Mouse (Mus musculus): Measurements from ENCODE around the gene Trmt10a. TPM values are rescaled to one million over a fixed set of nuclear protein-coding genes. Genes with fewer than 3 reads are reported as not detected.
"Not testable (repeated sequence)": the region's sequence is repeated elsewhere in the genome, so short reads cannot be mapped to it uniquely, and the experiment has no call there.

Gene Trmt10a
- polyA plus RNA-seq, 2 experiments = 9.7 to 12.8 TPM

- H3K27ac ChIP-seq (replicated peaks; ENCODE audit: low read depth, low read length) = no peak overlapping the region
- no peaks in the 10 kb centered on the region for H3K4me1 ChIP-seq (ENCODE audit: control insufficient read depth, insufficient read depth, low read length)
- H3K9ac ChIP-seq (ENCODE audit: low read depth, low read length, severe bottlenecking) = no peak overlapping the region
- no peak overlapping the region for H3K4me2 ChIP-seq (replicated peaks; ENCODE audit: low read depth, low read length, severe bottlenecking)
- H3K9me3 ChIP-seq (ENCODE audit: control insufficient read depth, low read length) = no peaks in the 10 kb centered on the region
- no peak overlapping the region for H3K4me3 ChIP-seq (replicated peaks; ENCODE audit: low read length)
- TF ChIP-seq POLR2A (IDR thresholded peaks at IDR 0.05; ENCODE audit: borderline replicate concordance, extremely low read depth, insufficient read depth, insufficient read length) = no peak
- H3K36me3 ChIP-seq (ENCODE audit: control insufficient read depth, insufficient read depth, low read length) = no peaks in the 10 kb centered on the region
- H3K27me3 ChIP-seq (ENCODE audit: control insufficient read depth, insufficient read depth, low read length) = no peaks in the 10 kb centered on the region
- ATAC-seq (ENCODE audit: low FRiP score, low read depth) = no peak
- DNase-seq (ENCODE audit: low spot score) = no peak
- 85% methylated on average over 11 of the region's 11 CpGs for WGBS
Measured at GRCm38 (mm10) chr3:138133916-138134315, 9.3 kb upstream of the Trmt10a start.

DNA sequence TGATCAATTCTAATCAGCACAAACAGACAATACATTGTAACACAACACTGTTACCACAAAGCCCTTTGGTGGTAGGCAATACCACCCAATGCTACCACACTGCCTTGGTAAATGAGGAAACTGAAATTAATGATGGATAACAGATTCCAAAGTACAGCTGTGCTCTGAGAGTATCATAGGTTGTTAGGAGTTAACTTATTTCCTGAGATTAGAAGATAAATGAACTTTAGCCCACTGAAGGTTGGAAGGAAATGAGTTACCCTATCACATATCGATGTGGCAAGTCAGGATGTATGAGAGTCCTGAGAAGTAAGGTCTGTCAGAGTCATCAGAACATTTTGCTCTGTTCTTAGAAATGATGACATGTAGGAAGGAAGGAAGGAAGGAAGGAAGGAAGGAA, 8.7 kb upstream of the Trmt10a start:
- Histone ChIP-seq H3K9me3 (ENCODE audit: control insufficient read depth, low read length) (no peaks in the 10 kb centered on the region), H3K9ac (ENCODE audit: low read depth, low read length, severe bottlenecking) (no peak overlapping the region), H3K36me3 (ENCODE audit: control insufficient read depth, insufficient read depth, low read length) (no peaks in the 10 kb centered on the region), H3K27me3 (ENCODE audit: control insufficient read depth, insufficient read depth, low read length) (no peaks in the 10 kb centered on the region), H3K27ac (replicated peaks; ENCODE audit: low read depth, low read length) (no peak overlapping the region), H3K4me3 (replicated peaks; ENCODE audit: low read length) (no peak overlapping the region), H3K4me2 (replicated peaks; ENCODE audit: low read depth, low read length, severe bottlenecking) (no peak overlapping the region), H3K4me1 (ENCODE audit: control insufficient read depth, insufficient read depth, low read length) (no peaks in the 10 kb centered on the region)
- no peak for TF ChIP-seq POLR2A (IDR thresholded peaks at IDR 0.05; ENCODE audit: borderline replicate concordance, extremely low read depth, insufficient read depth, insufficient read length)
- 87% methylated on average over 1 of the region's 1 CpGs for WGBS
- ATAC-seq (ENCODE audit: low FRiP score, low read depth) = no peak
- DNase-seq (ENCODE audit: low spot score) = no peak

DNA sequence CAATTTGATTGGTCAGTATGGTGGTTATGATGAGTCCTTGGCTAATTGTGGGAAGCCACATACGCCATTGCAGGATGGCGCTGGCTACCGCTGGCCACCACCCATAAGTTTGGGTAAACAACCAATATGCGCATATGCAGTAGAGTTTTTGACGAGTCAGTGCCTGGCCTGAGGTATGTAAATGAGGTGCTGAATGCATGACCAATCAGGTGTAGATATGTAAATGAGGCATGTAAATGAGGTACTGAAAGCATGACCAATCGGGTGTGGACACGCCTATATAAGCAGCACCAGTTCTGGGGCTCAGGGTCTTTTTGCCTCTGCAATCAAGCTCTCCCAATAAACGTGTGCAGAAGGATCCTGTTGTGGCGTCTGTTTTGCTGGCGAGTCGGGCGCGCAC, 5.1 kb upstream of the Trmt10a start:
- WGBS = 95% methylated on average over 13 of the region's 13 CpGs
- ATAC-seq (ENCODE audit: low FRiP score, low read depth) = not testable (repeated sequence)

DNA sequence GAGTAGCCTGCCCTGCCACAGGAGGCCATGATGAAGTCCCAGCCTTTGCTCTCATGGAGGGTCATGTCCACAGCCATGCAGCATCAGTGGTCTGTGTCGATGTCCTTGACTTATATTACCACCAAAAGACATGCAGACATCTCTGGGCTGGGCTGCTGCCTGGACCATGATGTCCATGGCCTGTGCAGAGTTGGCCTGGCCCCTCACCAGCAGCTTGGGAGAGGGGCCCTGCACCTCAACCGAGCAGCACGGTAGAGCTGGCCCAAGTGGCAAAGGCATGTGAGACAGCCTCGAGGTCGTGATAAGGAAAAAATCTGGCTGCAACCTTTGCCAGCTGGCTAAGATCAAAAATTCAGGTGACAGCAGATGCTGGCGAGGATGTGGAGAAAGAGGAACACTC, 3.6 kb upstream of the Trmt10a start:
- Histone ChIP-seq H3K4me3 (replicated peaks; ENCODE audit: low read length) (no peak overlapping the region), H3K27ac (replicated peaks; ENCODE audit: low read depth, low read length) (no peak overlapping the region), H3K27me3 (ENCODE audit: control insufficient read depth, insufficient read depth, low read length) (no peaks in the 10 kb centered on the region), H3K4me2 (replicated peaks; ENCODE audit: low read depth, low read length, severe bottlenecking) (no peak overlapping the region), H3K36me3 (ENCODE audit: control insufficient read depth, insufficient read depth, low read length) (no peaks in the 10 kb centered on the region), H3K4me1 (ENCODE audit: control insufficient read depth, insufficient read depth, low read length) (peaks cover 4% of the 10 kb centered on the region), H3K9me3 (ENCODE audit: control insufficient read depth, low read length) (no peaks in the 10 kb centered on the region), H3K9ac (ENCODE audit: low read depth, low read length, severe bottlenecking) (no peak overlapping the region)
- WGBS = 91% methylated on average over 6 of the region's 6 CpGs
- TF ChIP-seq POLR2A (IDR thresholded peaks at IDR 0.05; ENCODE audit: borderline replicate concordance, extremely low read depth, insufficient read depth, insufficient read length) = no peak
- ATAC-seq (ENCODE audit: low FRiP score, low read depth) = no peak
- DNase-seq (ENCODE audit: low spot score) = no peak

More for the DNA sequence above, 5.1 kb upstream of the Trmt10a start:
- not testable (repeated sequence) for DNase-seq (ENCODE audit: low spot score); H3K36me3 ChIP-seq (ENCODE audit: control insufficient read depth, insufficient read depth, low read length); H3K27ac ChIP-seq (replicated peaks; ENCODE audit: low read depth, low read length); H3K9ac ChIP-seq (ENCODE audit: low read depth, low read length, severe bottlenecking); H3K4me3 ChIP-seq (replicated peaks; ENCODE audit: low read length); H3K4me2 ChIP-seq (replicated peaks; ENCODE audit: low read depth, low read length, severe bottlenecking); H3K4me1 ChIP-seq (ENCODE audit: control insufficient read depth, insufficient read depth, low read length); H3K9me3 ChIP-seq (ENCODE audit: control insufficient read depth, low read length); H3K27me3 ChIP-seq (ENCODE audit: control insufficient read depth, insufficient read depth, low read length)

- no peak for ATAC-seq (ENCODE audit: low FRiP score, low read depth)
- Histone ChIP-seq H3K27ac (replicated peaks; ENCODE audit: low read depth, low read length) (no peak overlapping the region), H3K9ac (ENCODE audit: low read depth, low read length, severe bottlenecking) (no peak overlapping the region)
Measured at GRCm38 (mm10) chr3:138142052-138142732, 1.1 kb upstream of the Trmt10a start.

More at GRCm38 (mm10) chr3:138142052-138142732, 1.1 kb upstream of the Trmt10a start:
- peak overlapping the region; percentile 58 for H3K4me3 ChIP-seq (replicated peaks; ENCODE audit: low read length)
- no peaks in the 10 kb centered on the region for H3K27me3 ChIP-seq (ENCODE audit: control insufficient read depth, insufficient read depth, low read length)
- 22% methylated on average over 4 of the region's 4 CpGs for WGBS
- peak overlapping the region; percentile 82 for H3K4me2 ChIP-seq (replicated peaks; ENCODE audit: low read depth, low read length, severe bottlenecking)
- H3K9me3 ChIP-seq (ENCODE audit: control insufficient read depth, low read length) = no peaks in the 10 kb centered on the region
- H3K36me3 ChIP-seq (ENCODE audit: control insufficient read depth, insufficient read depth, low read length) = no peaks in the 10 kb centered on the region
- TF ChIP-seq POLR2A (IDR thresholded peaks at IDR 0.05; ENCODE audit: borderline replicate concordance, extremely low read depth, insufficient read depth, insufficient read length) = no peak
- DNase-seq (ENCODE audit: low spot score) = peak; percentile 61
- peaks cover 4% of the 10 kb centered on the region for H3K4me1 ChIP-seq (ENCODE audit: control insufficient read depth, insufficient read depth, low read length)

All from limb, embryonic 14.5 days (tissue).